Mouse (Mus musculus) macrophage (primary cell): ENCODE results near the gene Ksr1. TPM values are rescaled to one million over a fixed set of nuclear protein-coding genes. Genes with fewer than 3 reads are reported as not detected.

Experiments used
- H3K27ac ChIP-seq: fragments of 350-480 bp; formaldehyde crosslinking; 2 replicates; pipeline ENCODE4 v1.9.0; 2021
- H3K36me3 ChIP-seq: fragments of 350-480 bp; formaldehyde crosslinking; 2 replicates; pipeline ENCODE4 v1.9.0; 2021; ENCODE audit errors: inconsistent target
- H3K4me3 ChIP-seq: fragments of 350-480 bp; formaldehyde crosslinking; 2 replicates; pipeline ENCODE4 v1.9.0; 2021; ENCODE audit errors: inconsistent target
- H3K79me2 ChIP-seq: fragments of 350-480 bp; formaldehyde crosslinking; 2 replicates; pipeline ENCODE4 v1.9.0; 2021; ENCODE audit errors: inconsistent target
- WGBS: methylation state at CpG from one replicate; pipeline ENCODE4 v1.1.7; 2026; ENCODE audit warnings: inconsistent platforms; ENCODE audit not compliant: missing documents; 5-methylcytosine and 5-hydroxymethylcytosine counted together
- polyA plus RNA-seq: library from polyadenylated mRNA; stranded (reverse); fragments of 250-400 nt; gene quantifications from 3 replicates; pipeline ENCODE4 v1.2.4, GENCODE M21; 2018; ENCODE audit warnings: inconsistent platforms

Ksr1 gene
- polyA plus RNA-seq, 1 experiment from 2014 or later: 2.6 TPM

DNA sequence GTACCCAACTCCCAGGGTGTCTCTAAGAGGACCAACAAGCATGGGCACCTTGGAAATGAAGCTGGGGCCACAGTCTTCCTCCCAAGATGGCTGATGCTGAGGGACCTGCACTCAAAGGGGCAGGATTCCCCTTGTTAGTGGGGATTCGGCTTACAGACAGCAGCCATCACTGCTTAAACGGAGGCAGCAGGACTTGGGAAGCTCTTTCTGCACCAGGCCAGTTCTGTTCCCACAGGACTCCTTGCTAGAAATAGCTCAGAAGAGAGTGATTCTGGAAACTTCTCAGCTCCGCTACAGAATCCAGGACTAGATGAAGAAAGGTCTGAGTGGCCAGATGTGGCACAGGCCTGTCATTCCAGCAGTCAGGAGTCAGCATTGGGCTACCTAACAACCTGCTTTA lies 19.2 kb downstream of the Ksr1 start:
- Histone ChIP-seq H3K4me3 (no peak overlapping the region), H3K36me3 (no peaks in the 10 kb centered on the region), H3K79me2 (no peaks in the 10 kb centered on the region), H3K27ac (no peak overlapping the region)
- WGBS: 98% methylated on average over 3 of the region's 3 CpGs

DNA sequence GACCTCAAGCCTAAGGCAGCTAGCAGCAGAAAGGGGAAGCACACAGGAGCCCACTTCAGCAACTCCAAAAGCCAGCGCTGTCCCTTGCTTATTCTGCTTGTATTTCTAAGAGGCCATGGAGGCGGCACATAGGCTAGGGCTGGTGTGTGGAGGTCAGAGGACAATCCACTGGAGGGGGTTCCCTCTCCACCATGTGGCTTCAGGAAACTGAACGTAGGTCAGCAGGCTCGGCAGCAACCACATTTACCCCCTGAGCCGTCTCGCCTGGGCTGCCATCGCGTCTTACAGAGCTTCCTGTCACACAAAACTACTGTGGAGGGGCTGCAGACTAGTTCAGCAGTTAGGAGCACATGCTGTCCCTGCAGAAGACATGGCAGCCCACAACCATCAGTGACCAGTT lies 20.4 kb downstream of the Ksr1 start:
- H3K27ac ChIP-seq: no peak overlapping the region
- no peaks in the 10 kb centered on the region for H3K36me3 ChIP-seq
- WGBS: 25% methylated on average over 8 of the region's 8 CpGs
- no peak overlapping the region for H3K4me3 ChIP-seq
- H3K79me2 ChIP-seq: no peaks in the 10 kb centered on the region

- 65% methylated on average over 10 of the region's 10 CpGs for WGBS
- no peak overlapping the region for H3K4me3 ChIP-seq
- H3K36me3 ChIP-seq: no peaks in the 10 kb centered on the region
- H3K79me2 ChIP-seq: no peaks in the 10 kb centered on the region
- H3K27ac ChIP-seq: no peak overlapping the region
These were observed 23.7 kb downstream of the Ksr1 start for GRCm38 (mm10) chr11:79122556-79122955.

DNA sequence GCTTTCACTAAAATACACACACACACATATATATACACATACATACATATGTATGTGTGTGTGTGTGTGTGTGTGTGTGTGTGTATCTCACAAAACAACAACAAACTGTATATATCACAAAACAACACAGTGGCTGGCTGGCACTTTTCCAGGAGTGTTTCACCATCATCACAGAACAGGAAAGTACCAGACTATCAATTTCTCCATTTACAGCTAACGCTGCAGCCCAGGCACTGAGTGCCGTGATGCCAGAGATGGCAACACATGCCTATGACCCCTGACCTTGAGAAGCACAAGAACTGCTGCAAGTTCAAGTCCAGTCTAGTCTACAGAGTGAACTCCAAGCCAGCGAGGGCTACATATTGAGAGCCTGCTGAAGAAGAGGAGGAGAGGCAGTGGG lies 26.1 kb downstream of the Ksr1 start:
- Histone ChIP-seq H3K36me3 (no peaks in the 10 kb centered on the region), H3K79me2 (no peaks in the 10 kb centered on the region), H3K4me3 (no peak overlapping the region), H3K27ac (no peak overlapping the region)
- WGBS: 66% methylated on average over 3 of the region's 3 CpGs

- H3K36me3 ChIP-seq: no peaks in the 10 kb centered on the region
- peak overlapping the region; percentile 15 for H3K27ac ChIP-seq
- no peak overlapping the region for H3K4me3 ChIP-seq
- H3K79me2 ChIP-seq: no peaks in the 10 kb centered on the region
- 1% methylated on average over 5 of the region's 5 CpGs for WGBS
These were observed 27.3 kb downstream of the Ksr1 start for GRCm38 (mm10) chr11:79118918-79119377.

GRCm38 (mm10) chr11:79116665-79117064 lies 29.5 kb downstream of the Ksr1 start:
- Histone ChIP-seq H3K4me3 (no peak overlapping the region), H3K36me3 (no peaks in the 10 kb centered on the region), H3K27ac (no peak overlapping the region), H3K79me2 (no peaks in the 10 kb centered on the region)
- WGBS: 91% methylated on average over 9 of the region's 9 CpGs

GRCm38 (mm10) chr11:79115659-79116058 lies 30.5 kb downstream of the Ksr1 start:
- no peak overlapping the region for H3K4me3 ChIP-seq
- 90% methylated on average over 8 of the region's 8 CpGs for WGBS
- H3K27ac ChIP-seq: no peak overlapping the region
- H3K36me3 ChIP-seq: no peaks in the 10 kb centered on the region
- H3K79me2 ChIP-seq: no peaks in the 10 kb centered on the region

DNA sequence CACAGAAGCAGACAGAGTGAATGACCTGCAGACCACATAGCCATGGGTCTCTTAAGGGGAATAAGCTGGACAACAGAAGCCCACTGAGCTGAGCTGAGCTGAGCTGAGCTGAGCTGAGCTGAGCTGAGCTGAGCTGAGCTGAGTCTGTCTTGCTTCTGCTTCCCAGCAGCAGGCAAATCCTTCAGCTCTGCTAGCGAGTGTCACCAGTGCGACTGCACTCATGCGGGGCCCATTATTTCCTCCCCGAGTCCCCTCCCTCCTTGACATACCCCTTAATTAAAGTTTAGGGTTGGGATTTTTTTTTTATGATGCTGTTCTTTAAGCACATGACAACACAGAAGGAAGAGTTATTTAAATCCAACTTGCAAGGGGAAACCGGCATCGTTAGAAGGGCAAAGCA lies 32.1 kb downstream of the Ksr1 start:
- 78% methylated on average over 6 of the region's 6 CpGs for WGBS
- Histone ChIP-seq H3K27ac (no peak overlapping the region), H3K79me2 (no peaks in the 10 kb centered on the region), H3K4me3 (no peak overlapping the region), H3K36me3 (no peaks in the 10 kb centered on the region)

- Histone ChIP-seq H3K79me2 (no peaks in the 10 kb centered on the region), H3K27ac (no peak overlapping the region), H3K4me3 (no peak overlapping the region), H3K36me3 (no peaks in the 10 kb centered on the region)
- WGBS: 90% methylated on average over 4 of the region's 4 CpGs
These were observed 32.8 kb downstream of the Ksr1 start for GRCm38 (mm10) chr11:79113397-79113796.

DNA sequence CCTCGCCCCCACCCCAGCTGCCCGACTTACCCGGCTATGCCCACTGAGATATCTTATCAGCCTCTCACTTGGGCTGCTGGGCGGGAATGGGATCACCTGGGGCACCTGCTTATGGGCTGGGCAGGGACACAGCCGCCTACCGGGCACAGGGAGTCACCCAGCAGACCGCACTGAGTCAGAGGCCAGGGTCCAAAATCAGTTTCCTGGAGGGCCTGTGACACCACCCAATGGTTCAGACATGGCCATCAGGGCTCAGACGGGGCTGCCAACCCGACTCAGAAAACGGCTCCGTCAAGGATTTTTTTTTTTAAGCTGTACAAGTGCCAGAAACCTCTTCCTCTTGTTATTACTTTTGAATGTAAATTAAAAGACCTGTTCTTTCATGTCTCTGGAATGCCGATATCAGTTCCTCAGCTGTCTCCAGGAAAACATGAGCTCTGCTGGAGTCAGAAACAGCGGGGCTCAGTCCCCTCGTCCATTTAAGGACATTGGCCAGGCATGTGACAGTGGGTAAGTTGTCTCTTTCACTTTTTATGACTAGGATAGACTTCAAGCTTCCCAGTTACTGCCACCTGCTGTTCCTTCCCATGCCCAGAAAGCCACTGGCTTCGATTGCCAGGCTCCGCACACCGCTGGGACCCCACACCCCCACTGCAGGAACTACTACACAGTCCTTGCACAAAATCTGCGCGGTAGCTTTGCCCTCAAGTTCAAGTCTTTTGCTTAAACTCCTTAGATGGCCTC lies 33.5 kb downstream of the Ksr1 start:
- no peaks in the 10 kb centered on the region for H3K79me2 ChIP-seq
- 31% methylated on average over 19 of the region's 19 CpGs for WGBS
- H3K4me3 ChIP-seq: no peak overlapping the region
- no peak overlapping the region for H3K27ac ChIP-seq
- H3K36me3 ChIP-seq: no peaks in the 10 kb centered on the region

DNA sequence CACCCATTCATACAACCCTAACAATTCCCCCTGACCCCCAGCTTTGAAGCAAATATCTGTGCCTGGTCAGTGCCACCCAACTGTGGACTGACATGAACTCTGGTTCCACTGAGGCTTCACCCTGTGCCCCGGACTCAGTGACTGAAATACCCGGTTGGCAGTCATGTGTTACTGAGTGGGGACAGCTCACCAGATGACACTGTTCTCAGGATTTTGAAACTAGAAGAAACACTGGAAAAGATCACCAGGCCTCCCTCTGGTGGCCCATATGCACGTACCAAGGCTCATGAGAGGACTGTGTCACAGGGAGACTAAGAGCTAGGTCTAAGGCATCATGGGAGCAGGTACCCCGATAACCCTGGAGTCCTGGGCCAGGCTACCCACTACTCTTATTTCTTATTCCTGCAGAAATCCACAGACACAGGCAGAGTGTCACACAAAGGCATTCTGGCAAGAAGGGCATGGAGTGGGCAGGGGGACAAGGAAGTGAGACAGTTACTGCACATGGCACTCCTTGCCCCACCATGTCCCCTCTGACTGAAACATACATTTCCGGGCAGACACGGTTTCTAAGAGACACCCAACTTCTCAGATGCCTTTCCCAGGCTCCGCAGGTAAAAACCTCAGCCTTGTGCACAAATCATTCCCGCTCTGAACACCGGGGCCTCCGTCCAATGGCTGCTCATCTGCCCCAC lies 34.2 kb downstream of the Ksr1 start:
- Histone ChIP-seq H3K36me3 (no peaks in the 10 kb centered on the region), H3K4me3 (no peak overlapping the region), H3K79me2 (no peaks in the 10 kb centered on the region), H3K27ac (no peak overlapping the region)
- 79% methylated on average over 10 of the region's 10 CpGs for WGBS

- no peak overlapping the region for H3K4me3 ChIP-seq
- H3K27ac ChIP-seq: no peak overlapping the region
- no peaks in the 10 kb centered on the region for H3K79me2 ChIP-seq
- H3K36me3 ChIP-seq: no peaks in the 10 kb centered on the region
- WGBS: 92% methylated on average over 4 of the region's 4 CpGs
These were observed 35.8 kb downstream of the Ksr1 start for GRCm38 (mm10) chr11:79110446-79110845.

DNA sequence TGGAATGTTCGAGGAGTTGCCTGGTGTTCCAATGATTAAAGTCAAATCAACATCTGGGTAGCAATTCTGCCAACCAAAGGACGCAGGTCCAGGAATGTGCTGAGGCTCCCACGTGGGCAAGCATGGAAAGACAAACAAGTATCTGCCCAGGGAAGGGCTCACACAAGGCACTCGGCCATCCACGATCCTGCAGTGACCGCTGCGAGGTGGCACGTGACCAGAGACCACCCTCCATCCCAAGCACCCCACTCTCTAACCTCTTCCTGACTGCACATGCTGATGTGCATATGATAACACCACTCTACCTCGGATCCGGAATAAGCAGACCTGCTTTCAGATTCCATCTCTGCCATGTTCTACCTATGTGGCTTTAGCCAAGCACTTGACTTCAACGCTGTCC lies 38.3 kb downstream of the Ksr1 start:
- Histone ChIP-seq H3K36me3 (no peaks in the 10 kb centered on the region), H3K27ac (no peak overlapping the region), H3K4me3 (no peak overlapping the region), H3K79me2 (no peaks in the 10 kb centered on the region)
- 96% methylated on average over 11 of the region's 11 CpGs for WGBS

DNA sequence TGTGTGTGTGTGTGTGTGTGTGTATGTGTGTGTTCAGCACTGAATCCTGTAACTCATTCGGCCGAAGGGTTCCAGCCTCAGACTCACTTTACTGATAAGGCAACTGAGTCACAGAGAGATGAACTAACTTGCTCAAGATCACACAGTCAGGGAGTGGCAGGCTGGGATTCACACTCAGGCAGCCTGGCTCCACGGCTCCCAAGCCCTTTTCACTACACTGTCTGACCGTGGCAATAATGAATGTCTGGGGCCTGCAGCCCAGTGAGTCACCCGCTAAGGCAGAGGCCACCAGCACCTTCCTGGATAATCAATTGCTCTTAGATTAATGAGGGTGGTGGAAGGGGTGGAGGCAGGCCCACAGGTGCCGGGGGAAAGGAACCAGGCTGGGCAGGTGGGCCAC lies 41.2 kb downstream of the Ksr1 start:
- no peak overlapping the region for H3K4me3 ChIP-seq
- H3K79me2 ChIP-seq: no peaks in the 10 kb centered on the region
- no peak overlapping the region for H3K27ac ChIP-seq
- H3K36me3 ChIP-seq: no peaks in the 10 kb centered on the region
- WGBS: 97% methylated on average over 6 of the region's 6 CpGs

- no peak overlapping the region for H3K4me3 ChIP-seq
- H3K27ac ChIP-seq: no peak overlapping the region
- no peaks in the 10 kb centered on the region for H3K79me2 ChIP-seq
- no peaks in the 10 kb centered on the region for H3K36me3 ChIP-seq
- WGBS: 94% methylated on average over 6 of the region's 6 CpGs
These were observed 41.7 kb downstream of the Ksr1 start for GRCm38 (mm10) chr11:79104538-79104937.
